Comparison of ENCODE assay signal across 9 mouse cellular contexts in the genomic region with DNA sequence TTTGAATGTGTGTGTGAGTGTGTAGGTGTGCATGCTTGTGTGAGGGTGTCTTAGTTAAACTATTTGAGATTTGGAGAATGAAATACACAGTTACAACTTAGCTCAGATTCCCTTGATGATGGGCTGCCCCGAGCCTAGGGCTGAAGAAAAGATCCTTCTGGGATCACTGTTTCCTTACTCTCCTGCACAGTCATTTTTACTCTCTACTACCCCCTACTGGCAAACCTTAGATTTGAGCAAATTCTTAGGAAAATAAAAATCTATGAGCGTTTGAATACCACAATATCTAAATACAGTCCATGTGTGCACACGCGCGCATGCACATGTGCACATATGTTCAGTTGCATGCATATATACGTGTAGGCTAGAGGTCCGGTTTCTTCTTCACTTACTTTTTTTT. TPM values are rescaled to one million over a fixed set of nuclear protein-coding genes. Genes with fewer than 3 reads are reported as not detected.
DNase-seq lines count a peak whose midpoint lies in the region; ATAC-seq lines count a peak whose summit lies in the region.
"Had no signal": no experiment of that assay in that cellular context is flagged by ENCODE, and none has a peak within 500 bp of the region (broad histone marks: within the 10 kb centered on the region; RNA-seq: fewer than 3 reads in every experiment).

No protein-coding gene starts in this region.

- intact Hi-C loops in heart, postnatal 36 days (cut with DNase I), result loop anchor here (2.0 kb wide), 1 partner anchor 122 kb away; no protein-coding TSS in a partner anchor

- no peak overlapping the region for H3K4me2 ChIP-seq in neural tube, embryonic 11.5 days (ENCODE audit: low read depth)

- no peaks in the 10 kb centered on the region for H3K9me3 ChIP-seq in neural tube, embryonic 11.5 days (ENCODE audit: control insufficient read depth, low read length)

- no peaks in the 10 kb centered on the region for H3K36me3 ChIP-seq in neural tube, embryonic 11.5 days (ENCODE audit: control insufficient read depth, insufficient read depth, low read length)

- H3K27ac ChIP-seq in neural tube, embryonic 11.5 days (ENCODE audit: low read depth, low read length), result no peak overlapping the region

- H3K4me1 ChIP-seq in neural tube, embryonic 11.5 days (ENCODE audit: control insufficient read depth, insufficient read depth, low read length), result no peaks in the 10 kb centered on the region

- peak; percentile 19 for DNase-seq in heart, adult 8-10 months (ENCODE audit: low spot score)
- no peak for DNase-seq in heart, postnatal 36 days
- DNase-seq in neural tube, embryonic 11.5 days (ENCODE audit: low spot score), result no peak
- no peak for DNase-seq in neural tube, embryonic 10.5 days (ENCODE audit: extremely low spot score, low spot score)
- peak; percentile 49 for DNase-seq in embryo, embryonic 10 days (ENCODE audit: low spot score)
- no peak for DNase-seq in cerebellum, adult 11-12 months
- DNase-seq in kidney, postnatal 25 days, result no peak

- 83% methylated on average over 7 of the region's 7 CpGs for WGBS in neural tube, embryonic 11.5 days

- no peak overlapping the region for H3K9ac ChIP-seq in neural tube, embryonic 11.5 days (ENCODE audit: low read length)

- no peaks in the 10 kb centered on the region for H3K27me3 ChIP-seq in neural tube, embryonic 11.5 days (ENCODE audit: control insufficient read depth, insufficient read depth, low read length)

- 0 out of 2 replicates have a peak, but pooled peaks have one; percentile 50 for ATAC-seq in neural tube, embryonic 11.5 days (ENCODE audit: insufficient read depth, low FRiP score, low TSS enrichment)
- 0 out of 2 replicates have a peak, but pooled peaks have one; percentile 9 for ATAC-seq in neutrophil, adult 5-6 weeks (ENCODE audit: extremely low read depth, insufficient number of reproducible peaks, low FRiP score, poor library complexity, severe bottlenecking)

- no peak overlapping the region for H3K4me3 ChIP-seq in neural tube, embryonic 11.5 days (ENCODE audit: low read depth, low read length)

RNA-seq across cellular contexts. Expression of gene Wdr63, which starts 35.1 kb away (rescaled TPM):
- not detected for total RNA-seq in heart, adult 8-10 months (2022)
- not detected for total RNA-seq in heart, postnatal 36 days (2021)
- 0.15 TPM in 1 of 2 replicates, not detected in the other for polyA plus RNA-seq in neural tube, embryonic 11.5 days (2014; fragmentation: Nextera tagmentation; extraction: Ambion mirVana)
- not detected in 2 replicates for total RNA-seq in neutrophil, adult 5-6 weeks (2017)
- polyA plus RNA-seq: spleen, adult 2 months had no signal

RNA-seq across cellular contexts. Expression of gene Mcoln3, which starts 44.5 kb away (rescaled TPM):
- total RNA-seq in heart, adult 8-10 months (2022), result not detected
- total RNA-seq in heart, postnatal 36 days (2021), result not detected
- 4.1 and 4.3 TPM in 2 replicates for polyA plus RNA-seq in neural tube, embryonic 11.5 days (2014; fragmentation: Nextera tagmentation; extraction: Ambion mirVana)
- 2.8 and 5.6 TPM in 2 replicates for total RNA-seq in neutrophil, adult 5-6 weeks (2017)

Comparison
In these comparisons a context has a peak if more than half of its experiments do, and no peak if none do; other contexts are left out.
1. DNase-seq: peak in heart, adult 8-10 months (single experiment) and embryo, embryonic 10 days (single experiment); none in heart, postnatal 36 days (0 of 2), neural tube, embryonic 11.5 days (single experiment), neural tube, embryonic 10.5 days (single experiment), cerebellum, adult 11-12 months (single experiment) and kidney, postnatal 25 days (0 of 2).